Mouse (Mus musculus) brain, embryonic 14.5 days (tissue): Measurements from ENCODE around the gene Ldlrad3.

ENCODE experiments used
- CTCF ChIP-seq: fragments of 200-500 bp; IDR thresholded peaks from 2 replicates; pipeline ENCODE4 v1.5.1; 2012; ENCODE audit warnings: inconsistent platforms, mild to moderate bottlenecking, moderate library complexity, borderline replicate concordance; ENCODE audit not compliant: insufficient read depth, insufficient read length; ENCODE audit errors: extremely low read depth
- POLR2A ChIP-seq: fragments of 200-500 bp; IDR thresholded peaks from 2 replicates; pipeline ENCODE4 v1.6.1; 2012; ENCODE audit warnings: mild to moderate bottlenecking, inconsistent platforms, borderline replicate concordance; ENCODE audit not compliant: poor library complexity, insufficient read depth, insufficient read length, severe bottlenecking; ENCODE audit errors: extremely low read depth

GRCm38 (mm10) chr2:102049866-102050550 lies 136.2 kb downstream of the Ldlrad3 start:
- no peak for TF ChIP-seq POLR2A
- TF ChIP-seq CTCF = no peak
